Mouse (Mus musculus) midbrain, embryonic 11.5 days (tissue): Measurements from ENCODE around the gene Zfp60. TPM values are rescaled to one million over a fixed set of nuclear protein-coding genes. Genes with fewer than 3 reads are reported as not detected.

ENCODE experiments used
- ATAC-seq: fragments of 200-750 bp; cut with Nextera tagmentation; 2 replicates; pipeline ENCODE4 v1.8.0; 2017; ENCODE audit warnings: moderate TSS enrichment, moderate library complexity; ENCODE audit not compliant: low FRiP score
- DNase-seq: peaks from one replicate; pipeline ENCODE4 v3.0.0; 2015; ENCODE audit warnings: low spot score; ENCODE audit errors: missing footprints
- H3K27ac ChIP-seq: fragments of 300-500 bp; sonication (generic); 2 replicates; pipeline ENCODE4 v1.5.1; 2014; ENCODE audit warnings: low read depth, low read length
- H3K27me3 ChIP-seq: fragments of 300-500 bp; sonication (generic); 2 replicates; pipeline ENCODE4 v1.6.1; 2014; ENCODE audit warnings: mild to moderate bottlenecking, low read length, moderate library complexity, mixed read lengths; ENCODE audit not compliant: control insufficient read depth, insufficient read depth
- H3K36me3 ChIP-seq: fragments of 300-500 bp; sonication (generic); 2 replicates; pipeline ENCODE4 v1.6.1; 2014; ENCODE audit warnings: mild to moderate bottlenecking, low read length, moderate library complexity, mixed read lengths; ENCODE audit not compliant: control insufficient read depth, insufficient read depth
- H3K4me1 ChIP-seq: fragments of 300-500 bp; sonication (generic); 2 replicates; pipeline ENCODE4 v1.6.1; 2014; ENCODE audit warnings: low read length; ENCODE audit not compliant: control insufficient read depth, insufficient read depth
- H3K4me2 ChIP-seq: fragments of 300-500 bp; sonication (generic); 2 replicates; pipeline ENCODE4 v1.6.1; 2014; ENCODE audit warnings: mild to moderate bottlenecking, moderate library complexity
- H3K4me3 ChIP-seq: fragments of 300-500 bp; sonication (generic); 2 replicates; pipeline ENCODE4 v1.5.1; 2014; ENCODE audit warnings: low read depth, low read length
- H3K9ac ChIP-seq: fragments of 300-500 bp; sonication (generic); 2 replicates; pipeline ENCODE4 v1.6.1; 2014; ENCODE audit warnings: low read length
- H3K9me3 ChIP-seq: fragments of 300-500 bp; sonication (generic); 2 replicates; pipeline ENCODE4 v1.6.1; 2016; ENCODE audit warnings: low read length; ENCODE audit not compliant: control insufficient read depth
- WGBS: fragments of 180-500 bp; shearing (Covaris S2); extraction: QIAGEN DNeasy Blood & Tissue Kit; methylation state at CpG from one replicate; pipeline ENCODE4 v1.1.7; 2014; 5-methylcytosine and 5-hydroxymethylcytosine counted together
- polyA plus RNA-seq: library from polyadenylated mRNA; unstranded; fragments of >200 nt; fragmentation: Nextera tagmentation; extraction: Ambion mirVana; gene quantifications from 2 replicates; pipeline ENCODE4 v1.2.1, GENCODE M21; 2014

Gene Zfp60
- polyA plus RNA-seq, 1 experiment from 2014 or later: 83.0 TPM

- Histone ChIP-seq H3K36me3 (no peaks in the 10 kb centered on the region), H3K27me3 (no peaks in the 10 kb centered on the region), H3K4me1 (peaks cover 7% of the 10 kb centered on the region; the same call in 1 of the 2 replicates), H3K9ac (no peak overlapping the region), H3K4me2 (no peak overlapping the region), H3K9me3 (no peaks in the 10 kb centered on the region), H3K27ac (no peak overlapping the region), H3K4me3 (no peak overlapping the region)
- DNase-seq: no peak
- ATAC-seq: no peak
- 41% methylated on average over 4 of the region's 5 CpGs for whole genome bisulfite sequencing
Measured at GRCm38 (mm10) chr7:27691076-27691475, 40.1 kb upstream of the Zfp60 start.

GRCm38 (mm10) chr7:27696711-27697110 lies 34.5 kb upstream of the Zfp60 start:
- no peak overlapping the region for H3K4me2 ChIP-seq
- H3K9ac ChIP-seq: no peak overlapping the region
- H3K27me3 ChIP-seq: no peaks in the 10 kb centered on the region
- no peaks in the 10 kb centered on the region; the same call in 1 of the 2 replicates for H3K36me3 ChIP-seq
- no peak for DNase-seq
- no peak overlapping the region for H3K27ac ChIP-seq
- no peaks in the 10 kb centered on the region for H3K9me3 ChIP-seq
- ATAC-seq: no peak
- WGBS: 24% methylated on average over 3 of the region's 3 CpGs
- no peak overlapping the region for H3K4me3 ChIP-seq
- no peaks in the 10 kb centered on the region for H3K4me1 ChIP-seq

- DNase-seq (no peak), ATAC-seq (no peak)
- peaks cover 11% of the 10 kb centered on the region; the same call in 1 of the 2 replicates for H3K9me3 ChIP-seq
- H3K27ac ChIP-seq: no peak overlapping the region
- H3K4me2 ChIP-seq: no peak overlapping the region
- no peak overlapping the region for H3K9ac ChIP-seq
- no peaks in the 10 kb centered on the region for H3K36me3 ChIP-seq
- no peaks in the 10 kb centered on the region for H3K4me1 ChIP-seq
- H3K4me3 ChIP-seq: no peak overlapping the region
- no peaks in the 10 kb centered on the region for H3K27me3 ChIP-seq
- 88% methylated on average over 7 of the region's 7 CpGs for WGBS
Measured at GRCm38 (mm10) chr7:27710402-27710801, 20.8 kb upstream of the Zfp60 start.

- ATAC-seq: no peak
- WGBS: 88% methylated on average over 8 of the region's 8 CpGs
Measured at GRCm38 (mm10) chr7:27721951-27722350, 9.2 kb upstream of the Zfp60 start.

GRCm38 (mm10) chr7:27725566-27726538 lies 5.3 kb upstream of the Zfp60 start:
- no peaks in the 10 kb centered on the region; the same call in 1 of the 2 replicates for H3K4me1 ChIP-seq
- no peak overlapping the region for H3K27ac ChIP-seq
- no peak overlapping the region for H3K4me2 ChIP-seq
- no peak overlapping the region for H3K4me3 ChIP-seq
- H3K9me3 ChIP-seq: no peaks in the 10 kb centered on the region
- 47% methylated on average over 12 of the region's 12 CpGs for WGBS
- ATAC-seq (peak; percentile 82), DNase-seq (peak; percentile 90)
- H3K27me3 ChIP-seq: no peaks in the 10 kb centered on the region
- peak overlapping the region; percentile 36 for H3K9ac ChIP-seq
- H3K36me3 ChIP-seq: no peaks in the 10 kb centered on the region

More at GRCm38 (mm10) chr7:27721951-27722350, 9.2 kb upstream of the Zfp60 start:
- Histone ChIP-seq H3K36me3 (no peaks in the 10 kb centered on the region), H3K4me2 (no peak overlapping the region), H3K4me1 (no peaks in the 10 kb centered on the region), H3K9me3 (no peaks in the 10 kb centered on the region), H3K9ac (no peak overlapping the region), H3K27ac (no peak overlapping the region), H3K4me3 (no peak overlapping the region), H3K27me3 (no peaks in the 10 kb centered on the region)
- DNase-seq: no peak

GRCm38 (mm10) chr7:27727471-27727870 lies 3.7 kb upstream of the Zfp60 start:
- H3K27ac ChIP-seq: no peak overlapping the region
- H3K4me2 ChIP-seq: no peak overlapping the region
- WGBS: 58% methylated on average over 2 of the region's 2 CpGs
- H3K9ac ChIP-seq: no peak overlapping the region
- H3K9me3 ChIP-seq: no peaks in the 10 kb centered on the region
- H3K27me3 ChIP-seq: no peaks in the 10 kb centered on the region
- H3K36me3 ChIP-seq: no peaks in the 10 kb centered on the region
- no peak for DNase-seq
- no peak for ATAC-seq
- peaks cover 4% of the 10 kb centered on the region for H3K4me1 ChIP-seq
- H3K4me3 ChIP-seq: no peak overlapping the region

- Histone ChIP-seq H3K27me3 (no peaks in the 10 kb centered on the region), H3K4me1 (peaks cover 21% of the 10 kb centered on the region), H3K9ac (peak overlapping the region; percentile 86), H3K9me3 (no peaks in the 10 kb centered on the region), H3K4me2 (peak overlapping the region; percentile 57), H3K36me3 (no peaks in the 10 kb centered on the region), H3K27ac (peak overlapping the region; percentile 96), H3K4me3 (peak overlapping the region; percentile 67)
- no peak for DNase-seq
- ATAC-seq: peak; percentile 23; the same call in 1 of the 2 replicates
- 4% methylated on average over 12 of the region's 12 CpGs for WGBS
Measured at GRCm38 (mm10) chr7:27731946-27732345, 757 bp downstream of the Zfp60 start.

- Histone ChIP-seq H3K4me2 (peak overlapping the region; percentile 57), H3K36me3 (no peaks in the 10 kb centered on the region), H3K27ac (peak overlapping the region; percentile 96; the same call in 1 of the 2 replicates), H3K4me1 (peaks cover 21% of the 10 kb centered on the region), H3K27me3 (no peaks in the 10 kb centered on the region), H3K4me3 (peak overlapping the region; percentile 67), H3K9ac (peak overlapping the region; percentile 86), H3K9me3 (no peaks in the 10 kb centered on the region)
- ATAC-seq: no peak
- peak; percentile 90 for DNase-seq
- WGBS: 68% methylated on average over 6 of the region's 6 CpGs
Measured at GRCm38 (mm10) chr7:27732508-27732907, 1.3 kb downstream of the Zfp60 start.

GRCm38 (mm10) chr7:27735457-27735856 lies 4.3 kb downstream of the Zfp60 start:
- Histone ChIP-seq H3K27ac (peak overlapping the region; percentile 50; the same call in 1 of the 2 replicates), H3K9me3 (no peaks in the 10 kb centered on the region; the same call in 1 of the 2 replicates), H3K9ac (peak overlapping the region; percentile 4; the same call in 1 of the 2 replicates), H3K4me3 (no peak overlapping the region), H3K27me3 (no peaks in the 10 kb centered on the region), H3K36me3 (peaks cover 14% of the 10 kb centered on the region), H3K4me1 (peaks cover 21% of the 10 kb centered on the region), H3K4me2 (peak overlapping the region; percentile 24; the same call in 1 of the 2 replicates)
- DNase-seq (no peak), ATAC-seq (no peak)
- WGBS: 17% methylated on average over 5 of the region's 5 CpGs
